Mouse (Mus musculus) ES-E14 (cell line): Measurements from ENCODE around the gene Lcn12.

Source experiments
- CHD2 ChIP-seq: IDR thresholded peaks from 2 replicates; pipeline ENCODE4 v1.6.1; 2014; ENCODE audit warnings: mild to moderate bottlenecking, low read depth, low read length, inconsistent platforms
- HCFC1 ChIP-seq: IDR thresholded peaks from 2 replicates; pipeline ENCODE4 v1.6.1; 2012; ENCODE audit warnings: low read length, inconsistent platforms, borderline replicate concordance; ENCODE audit not compliant: insufficient read depth
- MAFK ChIP-seq: IDR thresholded peaks from 2 replicates; pipeline ENCODE4 v1.6.1; 2014; ENCODE audit warnings: mild to moderate bottlenecking, low read depth, low read length, inconsistent platforms; ENCODE audit not compliant: insufficient read depth
- ZC3H11A ChIP-seq: IDR thresholded peaks from 2 replicates; pipeline ENCODE4 v1.6.1; 2012; ENCODE audit warnings: low read depth, mild to moderate bottlenecking, inconsistent platforms, low read length, borderline replicate concordance

GRCm38 (mm10) chr2:25502726-25503125, 9.0 kb upstream of the Lcn12 start:
- TF ChIP-seq HCFC1 (no peak), MAFK (no peak), ZC3H11A (no peak), CHD2 (no peak)
